Mouse (Mus musculus): ENCODE data around the gene BC030500.

Gene BC030500

DNA sequence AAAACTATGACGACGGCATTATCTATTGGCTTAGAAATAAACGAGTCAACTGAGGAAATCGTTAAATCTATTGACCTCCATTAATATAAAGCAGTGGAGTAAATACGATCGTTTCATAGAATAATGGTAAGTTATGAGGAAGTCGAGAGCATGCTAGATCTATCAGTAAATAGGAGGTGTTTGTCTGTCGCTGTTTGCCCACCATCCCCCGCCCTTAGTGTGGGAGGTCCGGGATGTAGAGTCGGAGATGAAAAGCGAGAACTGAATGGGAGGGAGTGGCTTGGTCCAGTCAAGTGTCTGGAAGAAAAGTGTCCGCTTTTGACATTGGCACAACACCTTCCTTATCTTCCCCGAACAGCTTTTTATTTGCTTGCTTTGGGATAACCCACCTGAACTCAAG is at the start of gene BC030500:
TSS of gene BC030500 (plus strand) at position 79 of the 400 bp plus-strand sequence.
- no peak for DNase-seq (ENCODE audit: low spot score in 2 of 2)

DNA sequence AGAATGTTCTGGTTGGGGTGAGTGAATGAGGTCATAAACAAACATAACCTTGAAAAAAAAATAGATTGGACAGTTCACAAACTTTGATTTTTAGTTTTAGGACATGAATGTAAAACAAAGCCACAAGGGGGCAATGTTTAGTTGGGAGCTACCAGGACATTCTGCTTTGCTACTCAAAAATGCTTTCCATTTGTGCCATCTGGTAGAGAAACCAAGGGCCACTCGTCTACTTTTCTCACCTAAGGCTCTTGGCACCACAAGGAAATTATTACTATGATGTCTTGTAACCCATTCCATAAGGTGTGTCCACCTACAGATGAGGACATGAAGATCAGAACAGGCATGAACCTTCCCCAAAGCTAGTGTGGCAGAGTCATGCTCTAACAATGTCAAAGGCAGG is 25.1 kb upstream of the BC030500 start:
- DNase-seq (ENCODE audit: low spot score in 2 of 2) = no peak

DNA sequence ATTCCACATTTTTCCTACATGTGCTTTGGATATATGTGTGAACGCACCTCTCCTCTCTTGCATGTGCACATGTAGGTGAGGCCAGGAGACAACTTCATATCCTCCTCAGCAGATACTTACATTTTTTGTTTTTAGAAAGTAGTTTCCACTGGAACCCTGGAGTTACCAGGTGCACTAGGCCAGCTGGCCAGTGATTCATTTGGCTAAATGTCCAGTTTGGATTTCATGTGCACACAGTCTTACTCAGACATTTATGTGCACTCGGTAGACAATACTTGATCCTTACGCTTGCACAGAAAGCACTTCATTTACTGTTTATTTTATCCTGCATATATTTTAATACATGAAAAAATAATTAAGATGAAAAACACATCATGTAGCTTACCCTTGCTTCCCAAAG is 21.0 kb upstream of the BC030500 start:
- DNase-seq (ENCODE audit: low spot score in 2 of 2) = no peak

DNA sequence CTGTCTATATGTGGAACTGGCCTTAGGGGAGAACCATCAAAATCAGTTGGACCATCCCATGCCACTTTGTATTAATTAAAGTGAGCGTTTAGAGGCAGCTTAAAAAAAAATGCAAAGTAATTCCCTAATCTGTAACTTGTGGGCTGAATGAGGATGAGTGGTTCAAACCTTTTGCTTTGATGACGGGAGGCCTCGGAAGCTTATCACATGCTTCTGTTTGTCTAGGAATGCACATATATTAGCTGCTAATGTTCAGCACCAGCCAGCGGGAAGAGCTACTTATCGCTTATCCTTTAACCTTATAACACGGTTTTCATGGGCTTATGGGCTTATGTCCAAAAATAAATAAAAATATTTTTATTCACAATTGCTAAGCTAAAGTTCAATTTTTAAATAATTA is 15.6 kb upstream of the BC030500 start:
- DNase-seq (ENCODE audit: low spot score in 2 of 2) = no peak

DNA sequence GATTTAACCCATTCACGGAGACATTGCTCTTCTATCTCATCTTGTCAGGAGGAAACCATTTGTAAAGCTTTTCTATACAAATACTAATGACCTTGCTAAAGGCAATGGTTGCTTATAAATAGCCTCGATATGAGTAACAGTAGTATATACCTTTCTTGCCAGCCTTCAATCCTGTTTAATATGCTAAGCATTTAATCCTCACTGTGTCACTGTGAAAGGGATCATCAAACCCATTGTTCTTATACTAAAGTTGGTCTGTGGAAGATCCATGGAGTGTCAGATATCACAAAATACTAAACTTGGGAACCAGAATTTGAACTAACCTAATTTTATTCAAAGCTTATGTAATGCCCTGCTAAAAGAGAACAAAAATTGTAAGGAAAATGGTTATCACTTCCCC is 7.1 kb upstream of the BC030500 start:
- no peak for DNase-seq (ENCODE audit: low spot score in 2 of 2)

DNA sequence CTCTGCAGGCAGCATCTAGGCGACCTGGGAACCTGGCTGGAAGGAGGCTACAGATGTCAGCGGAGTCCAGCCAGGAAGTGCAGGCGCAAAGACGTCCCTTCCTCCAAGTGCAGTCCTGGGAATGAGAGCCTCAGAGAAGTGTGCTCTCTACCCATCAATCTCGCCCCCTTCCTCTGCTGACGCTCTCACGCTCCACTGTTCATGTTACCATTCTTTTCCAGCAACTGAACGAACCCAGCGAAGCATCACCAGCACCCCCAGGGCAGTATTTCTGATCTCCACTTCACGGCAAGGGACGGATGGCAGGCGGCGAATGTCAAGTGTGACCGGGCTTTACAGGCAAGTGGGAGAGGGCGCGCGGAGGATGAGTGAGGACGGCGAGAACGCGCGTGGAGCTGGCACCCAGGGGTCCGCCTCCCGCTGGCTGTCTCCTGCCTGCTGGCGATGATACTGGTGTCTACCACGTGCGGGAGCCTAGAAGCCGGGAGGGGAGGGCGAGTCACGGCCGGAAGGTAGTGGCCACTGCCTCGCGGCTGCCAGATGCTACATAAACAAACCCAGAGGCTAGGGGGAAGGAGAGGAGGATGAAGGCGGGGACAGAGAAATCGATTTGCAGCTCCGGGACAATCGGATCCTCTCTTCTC is 763 bp downstream of the BC030500 start, which contains the start of gene Galntl6:
TSS of gene Galntl6 (minus strand) at position 445 of the 644 bp plus-strand sequence.
- peak; percentile 22 to 49 for DNase-seq (ENCODE audit: low spot score in 2 of 2)

DNA sequence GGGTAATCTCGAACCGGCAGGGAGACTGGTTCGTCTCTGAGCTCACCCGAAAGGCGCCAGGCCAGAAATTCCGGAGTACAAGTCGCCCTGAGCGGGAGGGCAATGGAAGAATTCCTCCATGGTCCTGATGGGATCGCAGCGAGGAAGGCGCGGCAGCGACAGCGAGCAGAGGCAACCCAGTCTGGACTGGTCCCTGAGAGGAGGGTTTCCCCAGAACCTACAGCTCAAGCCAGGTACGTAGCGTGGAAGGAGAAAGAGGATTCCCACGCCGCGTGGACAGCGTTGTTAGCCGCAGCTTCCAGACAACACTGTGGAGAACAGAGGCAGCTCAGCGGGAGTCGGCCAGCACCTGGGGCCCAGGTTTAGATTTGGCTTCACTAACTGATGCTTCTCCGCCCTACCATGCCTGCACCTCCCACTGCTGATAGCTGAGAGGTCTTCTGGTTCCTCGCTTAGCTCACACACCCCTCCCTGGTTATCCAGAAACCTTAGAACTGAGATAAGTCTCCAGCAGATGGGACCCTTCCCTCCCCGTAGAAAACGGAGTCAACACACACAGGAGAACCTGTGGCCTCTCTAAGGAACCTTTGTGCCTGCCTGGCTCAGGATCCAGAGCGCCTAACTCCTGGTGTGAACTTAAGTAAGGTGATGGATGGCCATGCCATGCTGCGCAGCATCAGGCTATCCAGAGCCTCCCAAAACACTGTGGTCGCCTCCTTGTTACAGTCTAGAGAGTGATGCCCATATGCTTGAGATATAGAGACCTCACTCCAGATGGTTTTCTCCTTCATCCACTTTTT is 1.5 kb downstream of the BC030500 start:
- peak in 1 of 2 experiments; percentile 25 for DNase-seq (ENCODE audit: low spot score in 2 of 2)

DNA sequence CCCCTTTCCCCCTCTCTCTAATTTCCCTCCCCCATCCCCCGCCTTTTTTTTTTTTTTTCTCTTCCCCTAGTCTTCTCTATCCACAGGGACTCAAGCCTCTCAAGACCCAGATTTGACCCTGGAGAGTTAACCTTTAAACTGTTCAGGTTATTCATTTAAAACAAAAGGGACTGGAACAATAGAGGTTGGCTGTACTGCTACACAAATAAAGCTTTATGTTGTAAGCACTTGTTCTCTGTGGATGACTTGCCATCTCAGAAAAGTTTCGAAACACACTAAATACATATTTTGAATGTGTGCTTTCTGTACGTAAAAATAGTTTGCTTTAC is 2.0 kb downstream of the BC030500 start:
- no peak for DNase-seq (ENCODE audit: low spot score in 2 of 2)

DNA sequence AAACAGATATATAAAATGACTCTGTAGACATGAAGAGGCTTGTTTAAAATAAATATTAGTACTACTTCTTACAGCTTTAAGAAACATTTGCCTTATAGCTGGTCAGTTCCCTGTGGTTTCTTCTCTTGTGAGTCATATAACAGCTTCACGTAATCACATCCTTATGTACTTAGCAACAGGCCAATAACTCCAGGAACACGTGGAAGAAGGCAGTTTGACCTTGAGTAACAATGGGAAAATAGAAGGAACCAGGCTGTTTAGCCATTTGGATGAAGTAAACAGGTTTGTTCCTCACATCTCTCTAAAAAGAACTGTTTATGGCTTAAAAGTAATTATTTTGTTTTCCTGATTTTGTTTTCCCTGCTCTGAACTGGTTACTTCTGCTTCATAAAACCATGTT is 3.6 kb downstream of the BC030500 start:
- DNase-seq (ENCODE audit: low spot score in 2 of 2) = no peak

DNA sequence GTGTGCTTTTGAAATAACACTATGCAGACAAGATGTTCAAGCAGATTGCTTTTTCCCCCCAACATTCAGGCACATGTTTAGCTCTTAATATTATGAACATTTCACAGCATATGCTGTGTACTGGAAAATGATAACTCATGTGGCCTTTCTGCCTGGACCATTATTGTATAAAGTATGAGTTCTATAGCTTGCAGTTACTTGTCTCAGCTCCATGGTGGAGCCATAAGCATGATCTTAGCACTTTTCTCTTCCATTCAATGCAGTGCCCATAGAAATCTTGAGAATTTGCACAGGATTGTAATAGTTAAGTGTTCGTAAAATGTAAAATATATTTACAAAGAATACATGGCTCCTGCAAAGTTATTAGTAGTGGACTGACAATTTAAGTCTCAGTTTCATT is 19.5 kb downstream of the BC030500 start:
- no peak for DNase-seq (ENCODE audit: low spot score in 2 of 2)

DNA sequence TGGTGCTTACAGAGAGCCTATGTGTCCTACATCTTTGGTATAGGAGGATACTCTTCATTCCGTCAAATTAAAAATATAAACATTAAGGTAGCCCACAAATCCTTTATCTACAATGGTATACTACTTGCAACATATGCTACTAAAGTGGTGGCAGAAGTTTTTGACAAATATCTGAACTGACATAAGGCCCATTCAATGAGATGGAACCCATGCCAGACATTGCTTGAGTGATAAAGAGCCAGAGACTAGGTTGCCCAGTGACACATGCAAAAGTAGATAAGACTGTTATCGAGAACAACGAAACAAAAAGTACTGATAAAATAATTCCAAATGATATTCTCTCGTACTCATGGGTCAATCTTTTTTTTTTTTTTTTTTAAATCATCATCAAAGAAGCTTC is 32.2 kb downstream of the BC030500 start:
- DNase-seq (ENCODE audit: low spot score in 2 of 2) = no peak

DNA sequence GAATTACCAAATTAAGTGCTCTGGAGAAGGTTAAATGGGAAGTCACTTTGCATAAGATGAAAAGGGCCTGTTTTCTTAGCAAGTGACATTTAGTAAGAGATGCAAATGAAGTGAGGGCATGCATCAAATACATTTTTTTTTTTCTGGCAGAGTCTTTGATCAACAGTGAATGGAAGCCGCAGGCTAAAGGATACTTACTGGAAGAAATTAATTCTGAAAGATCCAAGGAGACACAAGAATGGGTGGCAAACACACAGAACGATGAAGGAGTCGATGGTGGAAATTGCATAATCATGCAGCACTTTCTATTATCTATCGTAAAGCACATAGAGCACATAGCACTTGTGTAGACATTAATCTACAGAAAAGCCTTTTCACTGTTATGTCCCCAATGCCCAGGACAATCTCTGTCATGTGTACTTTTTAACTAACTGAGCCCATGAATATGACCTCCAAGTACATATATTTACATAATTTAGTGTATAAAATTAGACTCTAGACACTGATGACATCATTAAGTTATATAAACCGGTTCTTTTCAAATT is 45.7 kb downstream of the BC030500 start:
- no peak for DNase-seq (ENCODE audit: low spot score in 2 of 2)
